15 mouse cellular contexts compared by ENCODE assay signal in the genomic region with DNA sequence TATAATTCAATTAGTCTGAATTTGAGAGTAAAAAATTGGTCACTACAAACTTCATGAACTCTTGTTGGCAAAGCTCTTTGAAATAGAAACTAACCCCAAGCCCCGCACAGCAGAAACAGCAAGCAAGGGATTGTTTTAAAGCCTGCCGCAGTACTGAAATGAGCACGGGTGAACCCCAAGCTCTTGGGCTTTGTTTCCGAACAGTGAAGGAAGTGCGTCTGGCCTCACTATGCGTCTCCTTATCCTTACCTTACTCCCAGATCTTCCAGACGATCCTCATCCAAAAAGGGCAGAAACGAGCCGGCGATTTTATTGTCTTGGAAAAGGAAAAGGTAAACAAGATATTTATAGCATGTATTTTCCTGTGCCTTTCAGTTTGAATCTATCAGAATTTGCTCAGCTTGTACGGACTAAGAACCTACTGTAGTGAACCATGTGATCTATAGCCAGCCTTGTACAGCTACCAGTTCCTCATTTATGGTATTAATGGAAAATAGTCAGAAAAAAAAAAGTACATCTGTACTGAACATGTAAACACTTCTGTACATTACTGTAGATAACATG. TPM values are rescaled to one million over a fixed set of nuclear protein-coding genes. Genes with fewer than 3 reads are reported as not detected.
DNase-seq lines count a peak whose midpoint lies in the region; ATAC-seq and TF ChIP-seq lines count a peak whose summit lies in the region.
"Had no signal": no experiment of that assay in that cellular context is flagged by ENCODE, and none has a peak within 500 bp of the region (broad histone marks: within the 10 kb centered on the region; RNA-seq: fewer than 3 reads in every experiment).

No protein-coding gene starts in this region.

- WGBS in intestine, embryonic 15.5 days, result 66% methylated on average over 11 of the region's 11 CpGs
- WGBS in midbrain, embryonic 10.5 days, result 89% methylated on average over 11 of the region's 11 CpGs
- WGBS in forebrain, embryonic 16.5 days, result 79% methylated on average over 11 of the region's 11 CpGs

- H3K27ac ChIP-seq in gastrocnemius, adult 2 months, result peak overlapping the region; percentile 35; the same call in 1 of the 2 replicates
- H3K27ac ChIP-seq in intestine, embryonic 15.5 days, result no peak overlapping the region
- H3K27ac ChIP-seq in midbrain, embryonic 10.5 days (replicated peaks), result no peak overlapping the region
- no peak overlapping the region for H3K27ac ChIP-seq in forebrain, embryonic 16.5 days (ENCODE audit: low read length)
- H3K27ac ChIP-seq: forebrain, embryonic 10.5 days; limb, embryonic 10.5 days had no signal

- 0 out of 2 replicates have a peak, but pooled peaks cover 10% of the 10 kb centered on the region for H3K4me1 ChIP-seq in intestine, embryonic 15.5 days (replicated peaks)
- peaks cover 9% of the 10 kb centered on the region for H3K4me1 ChIP-seq in midbrain, embryonic 10.5 days
- H3K4me1 ChIP-seq in forebrain, embryonic 16.5 days (replicated peaks; ENCODE audit: control insufficient read depth, insufficient read depth, low read length), result peaks cover 5% of the 10 kb centered on the region

- intact Hi-C loops in gastrocnemius, adult 2 months (cut with DNase I), result loop anchor here (5.0 kb wide), 1 partner anchor 133 kb away; no protein-coding TSS in a partner anchor

- H3K9me3 ChIP-seq in intestine, embryonic 15.5 days, result no peaks in the 10 kb centered on the region
- H3K9me3 ChIP-seq in midbrain, embryonic 10.5 days (replicated peaks), result no peaks in the 10 kb centered on the region
- no peaks in the 10 kb centered on the region for H3K9me3 ChIP-seq in forebrain, embryonic 16.5 days (ENCODE audit: control insufficient read depth, low read length)
- H3K9me3 ChIP-seq: forebrain, embryonic 10.5 days; limb, embryonic 10.5 days had no signal

- no peaks in the 10 kb centered on the region for H3K36me3 ChIP-seq in intestine, embryonic 15.5 days
- H3K36me3 ChIP-seq in splenic B cell, adult 2 months (ENCODE audit: control insufficient read depth, insufficient read depth, low read length, poor library complexity, severe bottlenecking), result peaks cover 20% of the 10 kb centered on the region
- peaks cover 29% of the 10 kb centered on the region for H3K36me3 ChIP-seq in midbrain, embryonic 10.5 days
- H3K36me3 ChIP-seq in forebrain, embryonic 16.5 days (ENCODE audit: control insufficient read depth, insufficient read depth), result no peaks in the 10 kb centered on the region

- H3K4me2 ChIP-seq in intestine, embryonic 15.5 days (replicated peaks), result peak overlapping the region; percentile 29
- no peak overlapping the region for H3K4me2 ChIP-seq in forebrain, embryonic 16.5 days (ENCODE audit: low read length)

- DNase-seq in gastrocnemius, adult 2 months, result no peak
- no peak for DNase-seq in gastrocnemius, postnatal 10 days
- DNase-seq in spleen, postnatal 10 days (ENCODE audit: low spot score in 2 of 2), result peak; percentile 27 to 29
- DNase-seq in spleen, postnatal 4 days (ENCODE audit: low spot score in 2 of 2), result no peak
- peak; percentile 56 for DNase-seq in splenic B cell, adult 2 months (ENCODE audit: low read depth, low spot score)
- no peak for DNase-seq in midbrain, embryonic 10.5 days (ENCODE audit: low spot score)
- DNase-seq: heart, adult 11 months; kidney, adult 11 months; layer of hippocampus, adult 9-11 months had no signal

- H3K4me3 ChIP-seq in gastrocnemius, adult 2 months, result peak overlapping the region; percentile 43
- no peak overlapping the region for H3K4me3 ChIP-seq in intestine, embryonic 15.5 days (replicated peaks)
- H3K4me3 ChIP-seq in midbrain, embryonic 10.5 days, result no peak overlapping the region
- no peak overlapping the region for H3K4me3 ChIP-seq in forebrain, embryonic 16.5 days (replicated peaks; ENCODE audit: low read length)
- H3K4me3 ChIP-seq: forebrain, embryonic 10.5 days; limb, embryonic 10.5 days had no signal

- H3K27me3 ChIP-seq in intestine, embryonic 15.5 days (replicated peaks), result no peaks in the 10 kb centered on the region
- H3K27me3 ChIP-seq in splenic B cell, adult 2 months (ENCODE audit: control insufficient read depth, insufficient read depth, low read length, poor library complexity, severe bottlenecking), result no peaks in the 10 kb centered on the region
- no peaks in the 10 kb centered on the region for H3K27me3 ChIP-seq in midbrain, embryonic 10.5 days (ENCODE audit: low read depth, poor library complexity, severe bottlenecking)
- no peaks in the 10 kb centered on the region for H3K27me3 ChIP-seq in forebrain, embryonic 16.5 days (replicated peaks; ENCODE audit: control insufficient read depth, insufficient read depth, low read length)

- TF ChIP-seq CTCF in gastrocnemius, adult 2 months (IDR thresholded peaks at IDR 0.05), result no peak

- H3K9ac ChIP-seq in intestine, embryonic 15.5 days, result no peak overlapping the region
- H3K9ac ChIP-seq in forebrain, embryonic 16.5 days (replicated peaks; ENCODE audit: low read depth, low read length), result no peak overlapping the region

- no peak for ATAC-seq in intestine, embryonic 15.5 days
- no peak for ATAC-seq in forebrain, embryonic 16.5 days

RNA-seq across cellular contexts. Expression of a gene that starts 5.4 kb away (rescaled TPM):
- total RNA-seq in gastrocnemius, adult 2 months (2021), result 10 to 100 TPM; 15.1 to 15.8 TPM
- 10 to 100 TPM; 15.9 to 20.2 TPM for total RNA-seq in gastrocnemius, postnatal 10 days (2021)
- polyA plus RNA-seq in intestine, embryonic 15.5 days (2015; fragmentation: Nextera tagmentation; extraction: Ambion mirVana), result 23.5 and 23.7 TPM in 2 replicates
- 21.2 and 22.9 TPM in 2 replicates for polyA plus RNA-seq in midbrain, embryonic 10.5 days (2016; fragmentation: Nextera tagmentation; extraction: Ambion mirVana)
- 10.2 and 11.0 TPM in 2 replicates for polyA plus RNA-seq in forebrain, embryonic 16.5 days (2015; fragmentation: Nextera tagmentation; extraction: Ambion mirVana)

RNA-seq across cellular contexts. Expression of a gene that starts 42.8 kb away (rescaled TPM):
- total RNA-seq in gastrocnemius, adult 2 months (2021), result not detected
- not detected for total RNA-seq in gastrocnemius, postnatal 10 days (2021)
- not detected in 2 replicates for polyA plus RNA-seq in intestine, embryonic 15.5 days (2015; fragmentation: Nextera tagmentation; extraction: Ambion mirVana)
- polyA plus RNA-seq in midbrain, embryonic 10.5 days (2016; fragmentation: Nextera tagmentation; extraction: Ambion mirVana), result not detected in 2 replicates
- not detected in 2 replicates for polyA plus RNA-seq in forebrain, embryonic 16.5 days (2015; fragmentation: Nextera tagmentation; extraction: Ambion mirVana)
- polyA plus RNA-seq: cortical plate, adult 2 months; forebrain, embryonic 10.5 days; limb, embryonic 10.5 days; neural tube, embryonic 11.5 days had no signal

RNA-seq across cellular contexts. Expression of a gene that starts 50.6 kb away (rescaled TPM):
- 1 to 10 TPM; 2.8 to 4.5 TPM for total RNA-seq in gastrocnemius, adult 2 months (2021)
- total RNA-seq in gastrocnemius, postnatal 10 days (2021), result 10 to 100 TPM; 15.4 to 20.3 TPM
- 2.0 and 2.3 TPM in 2 replicates for polyA plus RNA-seq in intestine, embryonic 15.5 days (2015; fragmentation: Nextera tagmentation; extraction: Ambion mirVana)
- 3.6 and 3.7 TPM in 2 replicates for polyA plus RNA-seq in midbrain, embryonic 10.5 days (2016; fragmentation: Nextera tagmentation; extraction: Ambion mirVana)
- 4.7 and 5.8 TPM in 2 replicates for polyA plus RNA-seq in forebrain, embryonic 16.5 days (2015; fragmentation: Nextera tagmentation; extraction: Ambion mirVana)

Comparison
In these comparisons a context has a peak if more than half of its experiments do, and no peak if none do; other contexts are left out.
1. DNase-seq: peak in spleen, postnatal 10 days (2 of 2) and splenic B cell, adult 2 months (single experiment); none in gastrocnemius, adult 2 months (single experiment), gastrocnemius, postnatal 10 days (single experiment), spleen, postnatal 4 days (0 of 2) and midbrain, embryonic 10.5 days (single experiment).